Mouse (Mus musculus): ENCODE data around the gene Epb41l2.

- TF ChIP-seq POLR2A (IDR thresholded peaks at IDR 0.05; ENCODE audit: low read depth, low read length) (no peak), CTCF (conservative IDR thresholded peaks at IDR 0.05; ENCODE audit: insufficient read depth, insufficient read length, low read depth, low read length) (no peak)
Measured at GRCm38 (mm10) chr10:25531335-25531734, 171.7 kb downstream of the Epb41l2 start.

Measured in kidney, adult 2 months (tissue).